Mouse (Mus musculus) frontal cortex, postnatal 25 days (tissue): ENCODE results near the gene Abcb9.
"Not testable (repeated sequence)": the region's sequence is repeated elsewhere in the genome, so short reads cannot be mapped to it uniquely, and the experiment has no call there.

Experiments used
- DNase-seq, 2 experiments: peaks; one replicate each; pipeline ENCODE4 v3.0.0; 2022; ENCODE audit warnings: low spot score in 2 of 2

Abcb9 gene

DNA sequence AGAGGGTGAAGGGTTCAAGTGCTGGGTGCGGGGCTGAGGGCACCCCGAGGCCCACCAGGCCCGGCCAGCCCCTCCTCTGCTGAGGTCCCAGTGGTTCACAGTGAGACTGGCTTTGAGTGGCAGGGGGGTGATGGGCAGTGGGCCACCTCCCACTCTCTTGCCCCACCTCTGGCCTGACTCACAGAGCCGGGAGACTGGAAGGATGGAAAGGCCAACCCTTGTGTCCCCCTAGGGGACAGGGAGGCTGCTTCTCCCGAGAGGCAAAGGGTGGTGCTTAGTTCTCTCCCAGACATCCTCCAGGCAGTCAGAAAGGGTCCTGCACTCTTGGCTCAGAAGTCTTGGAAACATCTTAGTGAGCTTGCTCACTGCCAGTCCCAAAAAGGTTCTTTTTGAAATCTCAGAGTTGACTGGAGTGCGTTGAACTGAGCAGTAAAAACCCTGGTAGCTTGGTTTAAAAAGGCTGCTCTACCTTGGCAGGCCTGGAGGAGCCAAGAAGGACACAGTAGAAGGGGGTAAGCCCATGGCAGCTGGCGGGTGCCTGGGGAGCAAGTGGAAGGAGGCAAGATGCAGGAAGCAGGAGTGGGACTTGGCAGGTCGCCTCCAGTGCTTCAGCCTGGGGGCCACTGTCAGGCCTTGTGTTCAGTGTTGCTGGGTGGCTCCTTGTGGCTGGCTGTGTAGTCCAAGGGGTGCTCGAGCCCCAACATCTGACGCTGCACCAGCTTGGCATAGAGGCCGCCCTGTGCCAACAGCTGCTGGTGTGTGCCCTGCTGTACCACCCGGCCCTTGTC is 33.4 kb downstream of the Abcb9 start:
- DNase-seq, result no peak

DNA sequence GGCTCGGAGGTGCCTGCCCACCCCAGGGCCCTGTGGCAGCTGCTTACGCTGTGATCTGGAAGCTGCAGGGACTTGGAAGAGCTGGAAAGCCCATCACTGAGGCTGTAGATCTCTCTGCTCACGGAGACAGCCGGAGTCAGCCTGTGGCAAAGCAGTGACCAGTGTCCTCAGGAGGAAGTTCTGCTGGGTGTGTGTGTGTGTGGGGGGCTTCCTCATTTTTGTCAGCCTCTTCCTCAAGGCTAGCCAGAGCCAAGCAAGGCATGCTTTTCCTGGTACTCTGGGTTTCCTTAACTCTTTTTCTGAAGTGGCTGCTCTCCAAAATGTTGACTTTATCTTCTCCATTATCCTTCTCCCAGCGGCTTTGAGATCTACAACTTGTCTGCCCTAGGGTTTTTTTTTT is 35.9 kb downstream of the Abcb9 start:
- no peak for DNase-seq

DNA sequence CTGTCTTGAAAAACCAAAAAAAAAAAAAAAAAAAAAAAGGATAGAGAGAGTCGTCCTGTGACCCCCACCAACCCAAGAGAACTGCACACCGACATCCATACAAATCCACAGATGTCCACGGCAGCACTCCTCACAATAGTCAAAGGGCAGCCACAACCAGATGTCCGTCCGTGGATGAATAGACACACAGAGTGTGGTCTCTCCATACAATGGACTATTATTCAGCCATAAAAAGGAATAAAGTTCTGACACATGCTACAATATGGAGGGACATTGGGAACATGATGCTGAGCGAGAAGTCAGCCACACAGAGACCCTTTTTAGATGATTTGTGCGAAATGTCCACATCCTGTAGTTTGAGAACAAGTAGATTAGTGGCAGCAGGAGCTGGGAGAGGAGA is 36.8 kb downstream of the Abcb9 start:
- DNase-seq, result no peak

DNA sequence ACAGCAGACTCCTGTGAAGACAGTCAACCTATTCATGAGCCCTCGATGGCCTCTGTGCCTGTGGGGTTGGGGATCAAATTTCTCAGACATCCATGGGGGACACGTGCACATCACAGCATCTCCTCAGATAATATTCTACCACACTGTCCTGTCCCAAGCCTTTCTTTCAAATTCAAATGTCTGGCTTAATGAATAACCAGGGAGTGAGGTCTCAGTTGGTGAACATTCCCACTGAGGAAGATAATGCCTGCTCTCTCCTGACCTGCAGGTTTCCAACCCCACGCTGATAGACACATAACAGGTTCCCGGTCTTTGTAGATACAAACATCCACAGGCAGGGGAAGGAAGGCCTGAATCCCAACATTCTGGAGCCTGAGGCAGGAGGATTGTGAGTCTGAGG is 38.6 kb downstream of the Abcb9 start:
- DNase-seq, result no peak

DNA sequence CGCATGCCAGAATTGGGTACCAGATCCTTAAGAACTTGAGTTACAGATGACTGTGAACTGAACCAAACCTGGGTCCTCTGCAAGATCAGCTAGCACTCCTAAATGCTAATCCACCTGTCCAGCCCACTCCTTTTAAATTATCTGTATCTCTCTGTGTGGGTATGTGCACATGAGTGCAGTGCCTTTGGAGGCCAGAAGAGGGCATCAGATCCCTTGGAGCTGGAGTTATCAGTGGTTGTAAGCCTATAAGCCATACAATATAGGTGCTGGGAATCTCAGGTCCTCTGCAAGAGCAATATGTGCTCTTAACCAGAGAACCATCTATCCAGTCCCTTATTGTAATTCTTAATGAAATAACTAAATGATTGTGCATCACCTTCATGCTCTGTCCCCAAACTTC is 39.4 kb downstream of the Abcb9 start:
- DNase-seq, result no peak

DNA sequence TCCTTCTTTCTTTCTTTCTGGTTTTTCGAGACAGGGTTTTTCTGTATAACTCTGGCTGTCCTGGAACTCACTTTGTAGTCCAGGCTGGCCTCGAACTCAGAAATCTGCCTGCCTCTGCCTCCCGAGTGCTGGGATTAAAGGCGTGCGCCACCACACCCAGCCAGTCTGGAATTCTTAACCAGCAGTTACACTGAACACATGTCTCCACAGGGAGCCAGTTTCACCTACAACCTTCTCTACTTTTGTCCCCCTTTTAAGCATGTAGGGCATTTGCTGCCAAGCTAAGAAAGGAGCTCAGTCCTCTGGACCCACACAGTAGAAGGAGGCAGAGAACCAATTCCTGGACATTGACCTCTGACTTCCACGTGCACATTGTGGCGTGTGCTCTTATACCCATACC is 43.0 kb downstream of the Abcb9 start:
- not testable (repeated sequence) for DNase-seq

DNA sequence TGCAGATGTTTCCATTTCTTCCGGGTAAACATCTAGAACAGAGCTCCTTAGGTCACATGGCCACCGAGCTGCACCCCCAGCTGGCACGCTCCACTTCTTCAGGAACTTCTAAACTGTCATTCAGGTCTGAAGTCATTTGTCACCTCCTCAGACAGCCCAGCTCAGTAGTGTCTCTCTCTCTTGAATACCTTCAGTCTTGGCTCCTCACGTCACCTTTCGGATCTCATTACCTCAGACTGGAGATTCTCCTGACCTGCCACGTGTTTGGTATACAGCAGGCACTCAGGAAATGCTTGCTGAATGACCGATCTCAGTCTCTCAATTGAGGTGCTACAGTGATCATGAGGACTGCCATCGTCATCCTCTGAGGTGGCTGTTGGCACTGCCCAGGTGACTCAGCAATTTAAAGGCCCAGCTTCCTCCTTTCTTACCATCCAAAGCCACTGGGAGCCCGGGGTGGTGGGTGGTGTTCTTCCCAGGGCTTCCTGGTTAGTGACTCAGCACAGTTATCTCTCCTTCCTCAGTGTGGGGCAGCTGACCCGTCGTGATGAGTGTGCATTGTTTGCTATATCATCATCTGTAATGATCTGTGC is 43.6 kb downstream of the Abcb9 start:
- DNase-seq, result no peak

DNA sequence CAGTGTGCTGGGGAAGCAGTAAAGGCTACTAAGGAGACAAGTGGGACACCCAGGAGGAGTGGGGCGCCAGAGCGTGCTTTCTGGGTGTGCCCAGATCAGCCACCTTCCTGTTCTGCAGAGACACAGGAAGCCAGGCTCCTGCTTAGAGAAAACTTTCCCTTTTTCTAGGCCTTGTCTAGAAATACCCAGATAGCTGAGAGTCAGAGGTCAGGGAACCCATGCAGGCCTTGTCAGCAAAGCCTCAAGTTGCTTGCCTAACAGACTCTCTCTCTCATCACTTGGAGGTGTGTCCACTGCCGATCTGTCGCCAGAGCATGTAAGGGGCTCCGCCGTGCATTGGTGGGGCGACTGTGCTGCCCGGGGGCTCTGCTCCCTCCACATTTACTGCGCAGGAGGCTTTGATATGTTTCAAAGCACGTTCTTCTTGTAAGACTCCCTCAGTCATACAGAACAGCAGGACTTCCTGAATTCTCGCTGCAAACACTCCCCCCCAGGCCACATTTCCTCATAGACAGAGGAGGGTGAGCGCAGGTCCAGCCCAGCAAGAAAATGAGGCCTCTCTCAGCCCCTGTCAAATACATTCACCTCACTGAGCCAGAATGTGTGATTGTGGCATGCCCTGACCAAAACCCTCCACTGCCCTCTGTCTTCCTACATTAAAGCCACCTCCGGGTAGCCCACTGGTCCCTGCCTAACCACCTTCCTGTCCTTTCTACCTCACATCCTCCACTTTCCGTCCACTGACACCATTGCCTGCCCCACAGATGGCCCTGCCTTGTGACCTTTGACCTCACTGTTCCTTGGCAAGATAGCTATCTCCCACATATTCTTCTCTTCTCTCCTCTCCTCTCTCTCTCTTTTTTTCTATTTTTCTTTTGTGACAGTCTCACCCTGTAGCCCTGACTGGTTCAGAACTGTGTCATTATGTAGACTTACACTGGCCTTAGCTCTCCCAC is 45.2 kb downstream of the Abcb9 start:
- no peak for DNase-seq

DNA sequence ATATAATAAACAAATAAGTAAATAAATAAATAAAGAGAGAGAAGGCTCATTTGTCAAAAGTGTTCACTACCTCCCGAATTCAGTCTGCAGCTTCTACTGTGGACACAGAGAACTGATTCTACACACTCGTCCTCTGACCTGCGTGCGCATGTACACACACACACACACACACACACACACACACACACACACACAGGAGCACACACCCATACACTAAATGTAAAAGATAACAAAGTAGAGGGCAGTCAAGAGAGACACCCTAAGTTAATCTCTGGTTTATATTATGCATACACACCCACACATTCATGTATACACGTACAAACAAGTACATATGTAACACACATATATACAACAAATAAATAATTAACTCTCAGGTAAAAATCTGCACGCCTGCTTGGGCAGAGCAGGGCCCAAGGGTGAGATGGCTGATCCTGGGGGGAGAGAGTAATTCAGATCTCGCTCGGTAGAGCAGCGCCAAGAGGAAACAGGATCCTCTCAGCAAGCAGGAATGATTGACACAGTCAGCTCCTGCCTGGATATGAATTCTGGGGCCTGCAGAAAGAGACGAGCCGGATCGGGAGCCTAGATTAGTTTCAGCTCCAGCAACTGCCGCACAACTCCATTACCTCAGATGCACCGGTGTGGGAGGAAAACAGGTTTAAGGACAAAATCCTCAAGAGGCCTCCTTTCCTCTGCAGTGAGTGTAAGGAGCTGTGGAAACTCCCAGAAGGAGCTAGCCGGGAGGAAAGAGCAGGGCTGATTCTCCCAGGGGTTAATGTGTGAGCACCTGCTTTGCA is 46.2 kb downstream of the Abcb9 start:
- no peak for DNase-seq

DNA sequence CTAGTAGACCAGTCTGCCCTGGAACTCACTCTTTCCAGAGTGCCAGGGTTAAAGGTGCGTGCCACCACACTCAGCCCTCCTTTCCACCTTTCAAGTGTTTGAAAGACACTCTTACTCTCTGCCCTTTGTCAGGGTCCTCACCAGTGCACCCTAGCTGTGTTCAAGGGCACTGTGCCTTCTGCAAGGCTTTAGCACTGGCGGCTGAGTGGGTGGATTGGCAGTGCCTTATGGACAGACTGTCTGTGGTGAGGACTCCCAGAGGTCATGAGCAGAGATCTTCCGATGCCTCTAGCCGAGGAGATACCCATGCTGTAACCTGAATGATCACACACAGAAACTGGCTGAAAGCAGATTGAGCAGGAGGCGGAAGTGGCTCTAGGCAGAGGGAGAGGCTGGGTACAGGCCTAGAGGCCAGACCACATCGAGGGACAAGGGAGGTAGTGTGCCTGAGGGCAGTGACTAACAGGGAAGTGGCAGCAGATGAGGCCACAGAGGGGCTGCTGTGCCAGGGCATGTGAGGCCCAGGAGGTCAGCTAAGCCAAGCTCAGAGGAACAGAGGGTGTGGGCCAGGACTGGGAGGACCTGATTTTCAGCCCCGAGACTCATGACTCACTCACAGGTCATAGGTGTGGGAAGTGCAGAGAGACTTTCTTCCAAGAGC is 48.7 kb downstream of the Abcb9 start:
- no peak for DNase-seq

DNA sequence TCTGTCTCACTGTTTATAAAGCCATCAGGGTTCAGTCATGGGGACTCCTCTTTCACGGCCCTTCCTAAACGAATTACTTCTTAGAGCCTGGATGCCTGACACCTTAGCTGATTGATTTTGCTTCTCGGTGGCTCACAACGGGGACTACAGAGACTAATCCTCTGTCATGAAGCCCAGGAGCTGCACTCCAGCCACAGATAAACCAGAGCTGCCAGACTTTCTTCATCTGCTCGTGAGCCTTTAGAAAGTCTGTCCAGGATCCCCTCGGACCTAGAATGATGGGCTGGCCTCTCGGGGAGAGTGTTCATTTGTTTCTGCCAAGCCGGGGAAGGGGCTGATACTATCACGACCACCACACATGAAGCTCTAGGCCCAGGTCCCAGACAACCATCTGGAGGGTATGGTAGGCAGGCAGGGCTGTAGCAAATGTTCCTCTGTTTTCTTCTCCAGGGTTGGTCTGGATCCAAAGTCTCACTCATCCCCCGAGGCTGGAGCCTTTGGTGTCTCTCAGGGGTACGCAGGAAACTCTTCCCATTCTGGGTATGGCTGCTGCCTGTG is 50.1 kb downstream of the Abcb9 start:
- DNase-seq, result no peak

DNA sequence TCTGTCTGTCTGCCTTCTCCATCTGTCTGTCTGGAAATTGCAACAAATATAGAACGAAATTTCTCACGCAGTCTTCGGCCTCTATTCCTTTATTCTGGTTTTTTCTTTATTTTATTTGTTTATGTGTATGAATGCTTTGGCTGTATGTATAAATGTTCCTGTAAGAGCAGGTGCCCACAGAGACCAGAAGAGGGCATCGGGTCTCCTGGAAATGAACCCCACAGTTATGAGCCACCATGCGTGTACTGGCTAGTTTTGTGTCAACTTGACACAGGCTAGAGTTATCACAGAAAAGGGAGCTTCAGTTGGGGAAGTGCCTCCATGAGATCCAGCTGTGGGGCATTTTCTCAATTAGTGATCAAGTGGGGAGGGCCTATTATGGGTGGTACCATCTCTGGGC is 51.6 kb downstream of the Abcb9 start:
- DNase-seq, result no peak

DNA sequence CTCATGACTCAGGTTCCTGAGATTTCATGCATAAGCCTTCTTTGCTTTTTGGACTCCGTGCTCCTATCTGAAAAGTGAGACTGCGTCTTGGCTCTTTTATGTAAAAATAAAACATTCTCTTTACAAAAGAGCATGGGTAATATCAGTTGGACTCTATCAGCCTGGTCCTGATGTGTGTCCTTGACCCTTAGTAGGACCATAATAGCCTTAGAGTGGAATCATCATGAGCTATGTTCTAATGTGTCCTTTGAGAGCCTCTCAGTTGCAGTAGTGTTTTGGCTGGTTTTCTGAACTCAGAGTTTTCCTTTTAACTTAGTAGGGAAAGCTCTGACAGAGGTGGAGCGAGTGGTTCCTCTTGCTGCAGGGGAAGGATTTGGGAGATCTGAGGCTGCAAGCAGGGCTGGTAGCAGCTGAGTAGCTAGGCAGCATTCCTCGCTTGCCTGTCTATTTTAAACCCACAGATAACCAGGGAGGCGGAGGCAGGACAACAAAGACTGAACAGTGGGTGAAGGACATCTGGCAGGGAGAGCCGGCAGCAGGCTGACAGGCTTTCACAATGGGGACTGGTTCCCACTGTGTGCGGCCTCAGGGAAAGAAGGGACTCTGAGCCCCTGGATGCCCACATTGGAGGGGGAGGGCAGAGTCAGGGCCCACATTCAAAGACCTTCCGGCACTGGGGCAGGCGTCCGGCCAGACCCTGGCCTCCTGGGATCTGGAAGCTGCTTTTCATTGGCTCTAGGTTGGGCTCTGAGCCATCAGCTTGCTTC is 52.2 kb downstream of the Abcb9 start:
- peak; percentile 48 to 64 for DNase-seq

DNA sequence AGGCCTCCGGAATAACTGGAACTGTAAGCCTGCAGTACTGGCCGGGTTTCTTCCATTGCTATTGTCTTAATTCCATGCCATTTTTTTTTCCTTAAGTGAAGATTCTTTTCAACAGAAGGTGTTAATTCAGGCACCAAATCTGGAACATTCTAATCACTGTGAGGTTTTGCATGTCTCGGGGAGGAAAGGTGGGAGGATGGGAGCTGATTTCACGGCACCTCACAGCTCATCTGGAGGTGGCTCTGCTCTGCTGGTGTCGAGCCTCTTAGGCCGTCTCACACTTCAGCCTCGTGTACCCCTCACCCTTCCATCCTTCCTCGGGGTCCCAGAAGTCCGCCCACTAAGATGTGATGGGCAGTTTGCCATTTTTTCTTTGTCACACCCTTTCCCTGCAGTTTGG is 54.5 kb downstream of the Abcb9 start:
- DNase-seq, result no peak

DNA sequence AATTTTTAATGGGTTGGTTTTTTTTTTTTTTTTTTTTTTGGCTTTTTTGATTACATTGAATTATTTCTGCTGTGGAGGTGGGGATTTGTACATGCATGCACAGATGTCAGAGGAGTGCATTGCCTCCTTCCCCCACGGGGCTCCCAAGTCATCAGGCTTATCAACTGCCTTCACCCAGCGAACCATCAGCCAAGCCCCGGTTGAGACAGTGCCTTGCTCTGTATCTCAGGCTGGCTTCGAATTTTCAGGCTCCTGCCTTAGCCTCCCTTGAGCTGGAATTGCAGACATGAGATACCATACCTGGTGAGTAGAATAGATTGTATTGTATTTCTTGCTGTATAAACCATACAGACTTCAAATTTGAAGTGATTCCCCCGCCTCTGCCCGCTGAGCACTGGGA is 56.0 kb downstream of the Abcb9 start:
- no peak for DNase-seq

DNA sequence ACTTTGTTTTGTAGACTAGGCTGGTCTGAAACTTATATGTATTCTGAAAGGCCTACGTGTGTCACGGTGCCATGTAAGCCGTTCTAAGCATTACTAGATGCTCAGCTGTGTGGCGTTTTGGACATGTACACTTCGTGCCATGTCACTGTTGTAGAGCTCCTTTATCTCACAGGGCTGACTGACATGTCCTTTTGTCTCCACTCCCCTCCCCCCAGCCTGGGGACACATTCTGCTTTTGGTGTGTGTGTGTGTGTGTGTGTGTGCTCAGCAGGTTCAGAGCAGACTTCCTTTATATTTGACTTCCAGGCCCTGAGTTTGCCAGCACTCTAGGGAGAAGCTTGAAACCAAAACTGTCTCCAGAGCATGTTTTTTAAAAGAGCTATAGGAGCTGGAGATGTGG is 58.8 kb downstream of the Abcb9 start:
- DNase-seq, result no peak

DNA sequence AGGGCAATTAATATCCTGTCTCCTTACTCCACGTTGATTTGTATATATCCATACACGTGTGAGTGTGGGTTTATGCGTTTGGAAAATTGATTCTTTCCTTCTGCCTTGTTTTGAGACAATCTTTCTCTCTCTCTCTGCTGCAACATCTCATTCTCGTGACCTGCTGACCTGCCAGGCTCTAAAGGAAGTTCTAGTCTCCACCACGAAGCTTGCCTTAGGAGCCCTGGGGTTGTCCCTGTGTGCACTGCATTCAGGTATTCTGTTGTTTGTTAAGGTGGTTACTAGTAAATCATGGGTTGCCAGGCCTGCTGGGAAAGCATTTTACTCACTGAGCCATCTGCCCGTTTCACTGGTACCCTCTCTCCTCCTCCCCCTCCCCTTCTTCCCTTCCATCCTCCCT is 59.3 kb downstream of the Abcb9 start:
- DNase-seq, result no peak

DNA sequence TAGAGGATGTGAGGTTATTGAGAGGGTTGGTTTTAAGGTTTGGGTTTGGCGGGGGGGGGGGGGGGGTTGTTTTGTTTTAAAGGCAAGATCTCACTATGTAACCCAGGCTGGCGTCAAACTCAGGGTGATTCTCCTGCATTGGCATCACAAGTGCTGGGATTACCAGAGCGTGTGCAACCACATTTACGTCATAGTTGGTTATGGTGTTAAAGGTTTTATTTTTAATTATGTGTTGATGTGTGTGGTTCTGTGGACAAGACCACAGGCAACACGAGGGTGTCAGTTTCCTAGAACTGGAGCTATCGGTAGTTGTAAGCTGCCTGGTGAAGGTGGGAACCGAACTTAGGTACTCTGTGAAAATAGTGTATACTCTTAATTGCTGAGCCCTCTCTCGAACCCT is 59.8 kb downstream of the Abcb9 start:
- DNase-seq, result no peak

DNA sequence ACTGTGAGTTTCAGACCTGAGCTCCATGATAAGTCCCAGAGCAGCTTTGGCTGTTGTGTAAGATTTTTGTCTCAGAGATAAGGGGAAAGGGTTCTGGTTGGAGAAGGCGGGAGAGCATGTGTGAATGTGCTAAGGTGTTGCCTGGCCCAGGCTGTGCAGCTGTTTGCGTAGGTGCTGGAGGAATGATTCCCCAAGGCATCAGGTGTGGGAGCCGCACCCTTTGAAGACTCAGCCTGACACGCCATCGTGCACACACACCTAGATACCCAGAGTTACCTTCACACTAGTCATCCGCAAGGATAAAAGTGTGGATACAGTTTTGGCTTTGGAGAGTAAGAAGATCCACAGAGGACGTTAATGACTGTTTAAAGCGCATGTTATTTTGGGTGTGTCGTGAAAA is 60.2 kb downstream of the Abcb9 start:
- no peak for DNase-seq

DNA sequence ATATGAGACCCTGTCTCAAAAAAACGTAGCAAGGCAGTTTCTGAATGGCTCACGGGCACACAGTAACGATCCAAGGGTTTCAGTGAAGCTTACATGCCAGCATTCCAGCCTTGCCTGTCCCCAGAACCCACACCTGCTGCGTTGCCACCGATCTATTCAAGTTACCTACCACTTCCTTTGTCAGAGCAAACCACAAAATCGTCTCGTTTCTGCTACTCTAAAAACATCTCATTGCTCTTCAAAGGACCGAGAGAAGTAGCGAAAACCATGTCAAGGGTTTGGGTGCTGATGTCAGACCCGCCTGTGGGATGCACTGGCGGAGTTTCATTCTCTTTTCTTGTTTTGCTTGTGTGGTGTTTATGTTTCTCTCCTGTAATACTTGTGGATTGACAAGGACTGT is 61.1 kb downstream of the Abcb9 start:
- no peak for DNase-seq
